Mouse (Mus musculus): ENCODE measurements around the gene Lrrc19. TPM values are rescaled to one million over a fixed set of nuclear protein-coding genes. Genes with fewer than 3 reads are reported as not detected.

The Lrrc19 gene
- polyA plus RNA-seq, 1 experiment from 2014 or later = 0.65 TPM

MicroRNA genes within 50 kb of the gene (microRNA counts, 519-probe panel; counts per million panel counts)
- 5,523 counts per million, percentile 49 among the panel's probes with 10 or more counts for microRNA mmu-miR-872

Small RNAs within 50 kb of the gene (microRNA-seq; reads per million reads assigned to microRNA genes)
- gene Mir872 = 1,685 reads per million, percentile 84 among the genes with 10 or more reads in this experiment

Other genes with a start within 250 kb of the Lrrc19 start
- gene Gm10306, start 93.6 kb downstream of the Lrrc19 start, polyA plus RNA-seq (2016; fragmentation: Nextera tagmentation; extraction: Ambion mirVana) = not detected in 2 replicates
- 13.4 and 21.3 TPM in 2 replicates for gene Caap1, start 93.3 kb downstream of the Lrrc19 start, polyA plus RNA-seq (2016; fragmentation: Nextera tagmentation; extraction: Ambion mirVana)
- 76.2 and 80.7 TPM in 2 replicates for gene Plaa, start 46.9 kb downstream of the Lrrc19 start, polyA plus RNA-seq (2016; fragmentation: Nextera tagmentation; extraction: Ambion mirVana)
- gene Ift74, start 35.7 kb downstream of the Lrrc19 start, polyA plus RNA-seq (2016; fragmentation: Nextera tagmentation; extraction: Ambion mirVana) = 13.9 and 21.5 TPM in 2 replicates
- gene Tek, start 89.1 kb upstream of the Lrrc19 start, polyA plus RNA-seq (2016; fragmentation: Nextera tagmentation; extraction: Ambion mirVana) = 41.4 and 63.6 TPM in 2 replicates

Measured in heart, embryonic 10.5 days (tissue).